Mouse (Mus musculus) adrenal gland (tissue): Measurements from ENCODE around the gene Sdad1.

ENCODE experiments used
- intact Hi-C: fragments of 180-260 bp; cut with DNase I; formaldehyde crosslinking; loops from one replicate; pipeline ENCODE4 v1.15.1; 2025

Sdad1 gene

GRCm38 (mm10) chr5:92244900-92245299 is 65.4 kb downstream of the Sdad1 start:
- intact Hi-C loops, result no loop called here

GRCm38 (mm10) chr5:92240769-92241168 is 69.5 kb downstream of the Sdad1 start:
- intact Hi-C loops, result no loop called here

- intact Hi-C loops, result loop anchor here (1.0 kb wide), 1 partner anchor 44 kb away; no protein-coding TSS in a partner anchor
Measured at GRCm38 (mm10) chr5:92239333-92240232, 70.7 kb downstream of the Sdad1 start.

- intact Hi-C loops, result no loop called here
Measured at GRCm38 (mm10) chr5:92234939-92235557, 75.2 kb downstream of the Sdad1 start.
